Mouse (Mus musculus): ENCODE results near the gene Cdh26. TPM values are rescaled to one million over a fixed set of nuclear protein-coding genes. Genes with fewer than 3 reads are reported as not detected.

The Cdh26 gene
- polyA plus RNA-seq (2015; fragmentation: Illumina TruSeq; extraction: RNeasy Lipid Tissue Mini Kit (QIAGEN cat#74804); ENCODE audit: insufficient read depth, low replicate concordance): not detected

GRCm38 (mm10) chr2:178430231-178430630 lies at the start of gene Cdh26:
Gene Cdh26 (plus strand): TSS chr2:178430531.

GRCm38 (mm10) chr2:178407053-178407815 lies 23.1 kb upstream of the Cdh26 start, which contains the start of gene Sycp2:
Gene Sycp2 (minus strand): TSS chr2:178407685.

GRCm38 (mm10) chr2:178414261-178415149 lies 15.8 kb upstream of the Cdh26 start, which contains the start of the genes Ppp1r3d and Fam217b:
Gene Ppp1r3d (minus strand): TSS chr2:178414472.
Gene Fam217b (plus strand): TSS chr2:178414524.

Other genes starting within 250 kb of the Cdh26 start
- 0.58 TPM for gene Sycp2, start 22.8 kb upstream of the Cdh26 start, polyA plus RNA-seq (2015; fragmentation: Illumina TruSeq; extraction: RNeasy Lipid Tissue Mini Kit (QIAGEN cat#74804); ENCODE audit: insufficient read depth, low replicate concordance)
- gene Ppp1r3d, start 16.1 kb upstream of the Cdh26 start, polyA plus RNA-seq (2015; fragmentation: Illumina TruSeq; extraction: RNeasy Lipid Tissue Mini Kit (QIAGEN cat#74804); ENCODE audit: insufficient read depth, low replicate concordance): 1.5 TPM
- 2.8 TPM for gene Fam217b, start 16.0 kb upstream of the Cdh26 start, polyA plus RNA-seq (2015; fragmentation: Illumina TruSeq; extraction: RNeasy Lipid Tissue Mini Kit (QIAGEN cat#74804); ENCODE audit: insufficient read depth, low replicate concordance)

Measured in spleen, adult 10 weeks (tissue).